Mouse (Mus musculus): ENCODE measurements at regions not wholly inside any gene's neighbourhood (a gene's known extent, or its start where the extent isn't known, plus 50 kb on each side); places are given as distances from the start of the nearest gene placed in this dataset.
A peak's percentile ranks its signal among the peaks of the same experiment; 100 is the strongest.

DNA sequence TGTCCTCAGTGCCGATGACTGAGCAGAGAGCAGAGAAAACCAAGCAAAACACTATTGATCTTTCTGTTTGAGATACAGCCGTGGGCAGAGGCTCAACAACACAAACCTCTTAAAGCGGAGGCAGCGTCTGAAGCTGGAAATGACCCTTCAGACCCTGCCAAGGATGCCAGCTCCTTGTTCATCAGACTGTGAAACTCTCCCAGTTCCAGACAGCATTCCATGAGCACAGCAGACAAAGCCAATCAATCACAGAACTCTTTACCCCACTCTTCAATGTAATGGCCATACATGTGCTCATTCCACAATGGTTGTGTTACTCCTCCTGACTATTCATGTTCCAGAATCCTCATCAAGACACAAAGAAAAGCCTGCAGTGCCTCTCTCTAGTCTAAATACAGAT, 73.5 kb downstream of the Tmem114 start:
- no peak for DNase-seq (ENCODE audit: low spot score)

DNA sequence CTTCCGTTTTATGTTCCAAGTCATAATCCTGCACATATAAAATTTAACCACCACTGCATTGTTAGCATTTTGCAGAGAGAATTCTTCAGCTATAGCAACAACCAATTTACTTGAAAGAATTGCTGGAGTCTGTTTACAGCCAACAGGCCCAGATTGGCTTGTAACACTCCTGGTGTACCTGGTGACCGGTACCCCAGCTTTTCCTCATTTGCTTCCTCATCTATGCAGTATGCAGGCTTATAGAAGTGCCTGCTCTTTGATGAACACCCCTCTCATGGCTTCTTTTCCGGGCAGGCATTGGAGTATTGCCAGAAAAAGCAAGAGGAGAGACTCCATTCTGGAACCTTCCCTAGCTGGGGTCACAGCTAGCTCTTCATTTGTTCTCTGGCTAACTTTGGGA, 75.8 kb downstream of the Tmem114 start:
- DNase-seq (ENCODE audit: low spot score), result no peak

DNA sequence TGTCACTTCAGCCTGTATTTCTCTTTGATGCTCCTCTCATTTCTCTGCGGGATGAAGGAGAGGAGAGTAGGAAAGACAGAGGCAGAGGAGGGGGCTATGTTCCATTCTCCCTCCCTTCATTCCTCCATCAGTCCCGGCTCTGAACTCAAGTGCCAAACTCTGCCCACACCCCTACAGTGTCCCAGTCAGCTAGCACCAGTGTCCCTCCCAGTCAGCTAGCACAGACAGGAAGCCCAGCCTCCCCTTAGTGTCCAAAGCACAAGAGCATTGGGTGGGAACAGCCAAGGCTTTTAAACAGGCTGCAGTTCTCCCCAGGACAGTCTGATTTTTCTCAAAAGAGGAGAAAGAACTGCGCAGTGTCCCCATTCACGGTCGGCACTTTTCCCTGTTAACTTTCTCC, 76.3 kb downstream of the Tmem114 start:
- DNase-seq (ENCODE audit: low spot score), result no peak

DNA sequence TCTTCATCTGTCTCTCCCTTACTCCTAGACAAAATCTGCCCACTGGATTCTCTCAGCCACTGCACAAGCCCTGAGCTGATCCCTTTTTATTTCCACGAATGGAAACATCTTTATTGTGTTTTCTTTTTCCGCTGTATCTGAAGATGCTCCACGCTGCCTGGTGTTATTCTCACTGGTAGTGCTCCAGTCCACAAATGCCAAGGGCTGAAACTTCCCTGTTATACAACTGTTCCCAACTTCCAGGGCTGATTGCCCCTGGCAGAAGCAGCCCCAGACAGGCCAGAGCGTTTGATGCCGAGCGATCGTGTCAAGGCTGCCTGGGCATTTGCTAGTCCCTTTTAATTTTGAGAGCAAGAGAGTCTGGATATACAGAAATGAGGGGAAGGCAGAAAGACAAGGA, 79.7 kb downstream of the Tmem114 start:
- no peak for DNase-seq (ENCODE audit: low spot score)

DNA sequence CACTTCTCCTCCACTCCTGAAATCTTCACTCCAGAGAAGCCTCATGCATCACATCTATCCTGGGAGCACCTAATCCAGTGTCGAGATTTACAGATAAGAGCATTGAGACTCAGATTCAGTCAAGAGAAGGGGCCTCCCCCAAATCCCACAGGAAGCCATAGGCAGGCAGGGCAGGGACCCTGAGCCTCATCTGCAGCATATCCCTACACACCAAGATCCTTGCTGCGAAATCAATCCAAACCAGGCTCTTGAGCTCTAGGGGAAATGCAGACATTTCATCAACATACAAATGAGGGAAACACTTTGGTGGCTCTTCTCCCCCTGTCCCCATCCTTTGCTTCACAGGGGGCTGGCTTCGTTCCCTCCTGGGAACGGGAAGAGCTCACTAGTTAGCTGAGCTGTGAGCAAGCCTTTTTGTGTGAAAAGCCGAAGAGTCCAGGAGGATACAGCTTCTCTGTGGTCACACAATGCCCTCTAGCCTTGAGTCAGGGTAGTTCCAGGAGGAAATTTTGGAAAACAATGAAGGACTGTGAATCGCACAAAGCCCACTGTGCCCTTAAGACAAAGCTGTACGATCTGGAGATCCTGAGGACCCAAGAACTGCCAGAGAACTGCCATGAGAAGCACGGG, 91.7 kb downstream of the Tmem114 start:
- peak; percentile 59 for DNase-seq (ENCODE audit: low spot score)

DNA sequence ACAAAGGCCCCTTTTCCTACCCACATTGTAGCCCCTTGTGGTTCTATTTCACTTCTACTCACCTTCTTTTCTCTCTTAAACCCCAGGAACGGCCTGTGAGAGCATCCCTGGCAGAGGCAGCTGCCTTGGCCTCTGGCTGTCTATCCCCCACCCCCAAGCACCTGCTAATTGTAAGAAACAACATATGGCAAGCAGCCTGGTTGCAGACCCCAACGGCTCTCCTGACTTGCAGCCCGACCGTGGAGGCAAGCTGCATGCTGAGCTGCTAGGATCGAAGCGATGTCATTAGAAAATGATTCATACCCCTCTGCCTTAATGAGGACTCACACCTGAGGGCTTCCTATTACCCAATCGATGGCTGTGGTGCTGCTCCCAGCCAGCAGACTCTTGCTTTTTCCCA, 112.9 kb downstream of the Tmem114 start:
- peak; percentile 3 for DNase-seq (ENCODE audit: low spot score)

DNA sequence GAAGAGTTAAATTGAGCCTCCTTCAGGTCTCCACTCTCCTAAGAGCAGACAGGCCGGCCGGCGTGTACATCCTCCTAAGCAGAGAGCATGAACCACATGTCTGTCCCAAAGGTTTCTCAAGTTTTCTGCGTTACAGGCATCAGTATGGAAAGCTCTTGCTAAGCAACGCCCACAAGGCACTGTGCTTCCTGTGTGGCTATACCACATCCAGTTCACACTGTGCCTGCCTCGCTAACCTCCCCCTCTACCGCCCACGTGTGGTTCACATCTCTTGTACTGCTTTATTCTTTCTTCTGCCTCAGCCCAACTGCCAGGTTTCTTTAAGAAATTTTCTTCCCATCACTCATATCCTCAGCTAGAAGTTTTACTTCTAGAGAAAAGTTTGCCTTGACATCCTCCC, 118.5 kb downstream of the Tmem114 start:
- DNase-seq (ENCODE audit: low spot score), result no peak
